Mouse (Mus musculus) ES-CJ7 (cell line): ENCODE results near the gene Mogat2.
A peak's percentile ranks its signal among the peaks of the same experiment; 100 is the strongest.

ENCODE experiments used
- DNase-seq: peaks from one replicate; pipeline ENCODE4 v3.0.0; 2011; ENCODE audit warnings: low read depth, low spot score

Gene Mogat2

GRCm38 (mm10) chr7:99236888-99237660 is 1.3 kb downstream of the Mogat2 start:
- peak; percentile 54 for DNase-seq

GRCm38 (mm10) chr7:99235657-99236056 is 2.8 kb downstream of the Mogat2 start:
- DNase-seq, result no peak

- no peak for DNase-seq
Observed at GRCm38 (mm10) chr7:99234916-99235315, 3.5 kb downstream of the Mogat2 start.

- DNase-seq, result peak; percentile 52
Observed at GRCm38 (mm10) chr7:99232571-99232970, 5.8 kb downstream of the Mogat2 start.

- DNase-seq, result no peak
Observed at GRCm38 (mm10) chr7:99230061-99230747, 8.2 kb downstream of the Mogat2 start.

- DNase-seq, result peak; percentile 49
Observed at GRCm38 (mm10) chr7:99229411-99229810, 9.0 kb downstream of the Mogat2 start.

GRCm38 (mm10) chr7:99228825-99229224 is 9.6 kb downstream of the Mogat2 start:
- no peak for DNase-seq

- no peak for DNase-seq
Observed at GRCm38 (mm10) chr7:99227267-99227666, 11.2 kb downstream of the Mogat2 start.

- DNase-seq, result no peak
Observed at GRCm38 (mm10) chr7:99226662-99227061, 11.8 kb downstream of the Mogat2 start.

GRCm38 (mm10) chr7:99225421-99225820 is 13.0 kb downstream of the Mogat2 start:
- DNase-seq, result no peak

GRCm38 (mm10) chr7:99224648-99225190 is 13.7 kb downstream of the Mogat2 start:
- DNase-seq, result no peak

GRCm38 (mm10) chr7:99224225-99224624 is 14.2 kb downstream of the Mogat2 start:
- DNase-seq, result peak; percentile 31

GRCm38 (mm10) chr7:99217338-99218074 is 20.9 kb downstream of the Mogat2 start:
- no peak for DNase-seq

- no peak for DNase-seq
Observed at GRCm38 (mm10) chr7:99215347-99215855, 23.0 kb downstream of the Mogat2 start.

GRCm38 (mm10) chr7:99214621-99215185 is 23.7 kb downstream of the Mogat2 start:
- DNase-seq, result no peak

- no peak for DNase-seq
Observed at GRCm38 (mm10) chr7:99213686-99214085, 24.7 kb downstream of the Mogat2 start.

GRCm38 (mm10) chr7:99213056-99213455 is 25.4 kb downstream of the Mogat2 start:
- DNase-seq, result no peak

GRCm38 (mm10) chr7:99208704-99209103 is 29.7 kb downstream of the Mogat2 start:
- DNase-seq, result no peak

- DNase-seq, result no peak
Observed at GRCm38 (mm10) chr7:99206364-99206763, 32.1 kb downstream of the Mogat2 start.

- no peak for DNase-seq
Observed at GRCm38 (mm10) chr7:99202163-99202562, 36.3 kb downstream of the Mogat2 start.

- no peak for DNase-seq
Observed at GRCm38 (mm10) chr7:99200290-99200689, 38.1 kb downstream of the Mogat2 start.
